Mouse (Mus musculus) adipose tissue, adult 10 weeks (tissue): ENCODE data around the gene Itgbl1. TPM values are rescaled to one million over a fixed set of nuclear protein-coding genes. Genes with fewer than 3 reads are reported as not detected.

Experiments
- polyA plus RNA-seq: library from polyadenylated mRNA; stranded (reverse); fragments of 350-450 nt; fragmentation: Illumina TruSeq; extraction: RNeasy Lipid Tissue Mini Kit (QIAGEN cat#74804); gene quantifications from one replicate; pipeline ENCODE4 v1.2.3, GENCODE M21; 2014; ENCODE audit warnings: low read depth, low replicate concordance

Itgbl1 gene
- polyA plus RNA-seq, result 14.4 TPM

DNA sequence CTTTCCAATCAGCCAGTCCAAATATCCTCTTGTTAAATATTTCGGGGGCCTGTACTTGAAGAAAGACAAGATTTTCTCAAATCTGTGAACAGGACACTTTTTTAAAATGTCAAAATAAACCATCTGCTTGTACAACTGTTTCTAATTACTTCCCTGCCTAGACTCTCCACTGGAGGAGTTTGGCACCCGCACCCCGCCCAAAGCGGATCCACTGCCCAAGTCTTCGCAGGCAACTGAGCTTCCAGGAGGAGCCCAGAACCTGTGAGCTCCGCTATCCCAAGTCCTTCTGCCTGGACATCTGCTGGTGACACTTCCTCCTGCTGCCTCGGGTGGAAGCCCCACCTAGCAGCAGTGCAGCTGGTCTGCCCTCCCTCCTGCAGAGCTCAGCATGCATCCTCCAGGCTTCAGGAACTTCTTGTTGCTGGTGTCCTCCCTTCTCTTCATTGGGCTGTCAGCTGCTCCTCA lies at the start of gene Itgbl1:
TSS of gene Itgbl1 (plus strand) at position 51 of the 465 bp plus-strand sequence.

GRCm38 (mm10) chr14:123626501-123627179 lies 33.1 kb upstream of the Itgbl1 start, which contains the start of gene Nalcn:
Gene Nalcn, minus strand, starts transcription at chr14:123627144.

Other genes starting within 250 kb of the Itgbl1 start
- gene Nalcn, start 32.8 kb upstream of the Itgbl1 start, polyA plus RNA-seq, result 2.1 TPM